Mouse (Mus musculus) embryonic facial prominence, embryonic 13.5 days (tissue): ENCODE results near the gene Gm37240. TPM values are rescaled to one million over a fixed set of nuclear protein-coding genes. Genes with fewer than 3 reads are reported as not detected.

ENCODE experiments used
- ATAC-seq: fragments of 200-750 bp; cut with Nextera tagmentation; 2 replicates; pipeline ENCODE4 v1.8.0; 2017; ENCODE audit warnings: low read depth; ENCODE audit not compliant: insufficient number of reproducible peaks, insufficient read depth, low FRiP score, low TSS enrichment
- H3K27ac ChIP-seq: fragments of 300-500 bp; sonication (generic); 2 replicates; pipeline ENCODE4 v1.5.1; 2015; ENCODE audit warnings: moderate library complexity, mild to moderate bottlenecking, inconsistent platforms
- H3K27me3 ChIP-seq: fragments of 300-500 bp; sonication (generic); 2 replicates; pipeline ENCODE4 v1.6.1; 2015; ENCODE audit warnings: mild to moderate bottlenecking, inconsistent platforms
- H3K36me3 ChIP-seq: fragments of 300-500 bp; sonication (generic); 2 replicates; pipeline ENCODE4 v1.6.1; 2015; ENCODE audit warnings: mild to moderate bottlenecking, inconsistent platforms
- H3K4me1 ChIP-seq: fragments of 300-500 bp; sonication (generic); 2 replicates; pipeline ENCODE4 v1.6.1; 2015; ENCODE audit warnings: inconsistent platforms
- H3K4me2 ChIP-seq: fragments of 300-500 bp; sonication (generic); 2 replicates; pipeline ENCODE4 v1.6.1; 2015; ENCODE audit warnings: moderate library complexity, mild to moderate bottlenecking, inconsistent platforms
- H3K4me3 ChIP-seq: fragments of 300-500 bp; sonication (generic); 2 replicates; pipeline ENCODE4 v1.5.1; 2015; ENCODE audit warnings: mild to moderate bottlenecking, inconsistent platforms
- H3K9ac ChIP-seq: fragments of 300-500 bp; sonication (generic); 2 replicates; pipeline ENCODE4 v1.6.1; 2015; ENCODE audit warnings: mild to moderate bottlenecking, inconsistent platforms
- H3K9me3 ChIP-seq: fragments of 300-500 bp; sonication (generic); 2 replicates; pipeline ENCODE4 v1.6.1; 2016; ENCODE audit warnings: inconsistent platforms
- WGBS: fragments of 180-500 bp; shearing (Covaris S2); methylation state at CpG from one replicate; pipeline ENCODE4 v1.1.7; 2015; ENCODE audit warnings: mixed read lengths; 5-methylcytosine and 5-hydroxymethylcytosine counted together
- polyA plus RNA-seq: library from polyadenylated mRNA; unstranded; fragments of >200 nt; fragmentation: Nextera tagmentation; extraction: Ambion mirVana; gene quantifications from 2 replicates; pipeline ENCODE4 v1.2.1, GENCODE M21; 2015

Gm37240 gene
- polyA plus RNA-seq, 1 experiment from 2014 or later, result 6.3 TPM

GRCm38 (mm10) chr3:85264546-85264945 lies 622.8 kb downstream of the Gm37240 start:
- ATAC-seq, result no peak
- H3K36me3 ChIP-seq, result no peaks in the 10 kb centered on the region
- H3K9ac ChIP-seq, result no peak overlapping the region
- no peak overlapping the region for H3K27ac ChIP-seq
- no peaks in the 10 kb centered on the region for H3K4me1 ChIP-seq
- H3K9me3 ChIP-seq, result no peaks in the 10 kb centered on the region
- WGBS, result 79% methylated on average over 6 of the region's 6 CpGs
- H3K27me3 ChIP-seq, result no peaks in the 10 kb centered on the region
- H3K4me2 ChIP-seq, result no peak overlapping the region
- no peak overlapping the region for H3K4me3 ChIP-seq

GRCm38 (mm10) chr3:85254526-85254925 lies 632.8 kb downstream of the Gm37240 start:
- Histone ChIP-seq H3K9ac (no peak overlapping the region), H3K4me1 (no peaks in the 10 kb centered on the region), H3K36me3 (no peaks in the 10 kb centered on the region), H3K27me3 (no peaks in the 10 kb centered on the region), H3K9me3 (no peaks in the 10 kb centered on the region), H3K4me3 (no peak overlapping the region), H3K27ac (no peak overlapping the region), H3K4me2 (no peak overlapping the region)
- 86% methylated on average over 5 of the region's 5 CpGs for WGBS
- no peak for ATAC-seq

- Histone ChIP-seq H3K4me2 (no peak overlapping the region), H3K27me3 (no peaks in the 10 kb centered on the region), H3K4me3 (no peak overlapping the region), H3K27ac (no peak overlapping the region), H3K36me3 (no peaks in the 10 kb centered on the region), H3K9ac (no peak overlapping the region), H3K9me3 (no peaks in the 10 kb centered on the region), H3K4me1 (no peaks in the 10 kb centered on the region)
- ATAC-seq, result no peak
- WGBS, result 77% methylated on average over 6 of the region's 6 CpGs
Measured at GRCm38 (mm10) chr3:85251631-85252030, 635.7 kb downstream of the Gm37240 start.

GRCm38 (mm10) chr3:85246131-85246530 lies 641.2 kb downstream of the Gm37240 start:
- WGBS, result 60% methylated on average over 3 of the region's 3 CpGs
- H3K27me3 ChIP-seq, result no peaks in the 10 kb centered on the region
- no peaks in the 10 kb centered on the region for H3K36me3 ChIP-seq
- no peak for ATAC-seq
- H3K9me3 ChIP-seq, result no peaks in the 10 kb centered on the region
- H3K9ac ChIP-seq, result no peak overlapping the region
- no peak overlapping the region for H3K4me3 ChIP-seq
- H3K4me1 ChIP-seq, result no peaks in the 10 kb centered on the region
- H3K27ac ChIP-seq, result no peak overlapping the region
- no peak overlapping the region for H3K4me2 ChIP-seq

GRCm38 (mm10) chr3:85236546-85236945 lies 650.8 kb downstream of the Gm37240 start:
- H3K36me3 ChIP-seq, result no peaks in the 10 kb centered on the region
- no peak overlapping the region for H3K4me2 ChIP-seq
- H3K27me3 ChIP-seq, result no peaks in the 10 kb centered on the region
- ATAC-seq, result no peak
- no peak overlapping the region for H3K27ac ChIP-seq
- 82% methylated on average over 3 of the region's 3 CpGs for WGBS
- no peak overlapping the region for H3K9ac ChIP-seq
- H3K4me1 ChIP-seq, result no peaks in the 10 kb centered on the region
- H3K9me3 ChIP-seq, result no peaks in the 10 kb centered on the region
- H3K4me3 ChIP-seq, result no peak overlapping the region

GRCm38 (mm10) chr3:85232846-85233245 lies 654.5 kb downstream of the Gm37240 start:
- Histone ChIP-seq H3K27me3 (no peaks in the 10 kb centered on the region), H3K9ac (no peak overlapping the region), H3K36me3 (no peaks in the 10 kb centered on the region), H3K27ac (no peak overlapping the region), H3K4me1 (no peaks in the 10 kb centered on the region), H3K4me2 (no peak overlapping the region), H3K4me3 (no peak overlapping the region), H3K9me3 (no peaks in the 10 kb centered on the region)
- 41% methylated on average over 6 of the region's 6 CpGs for WGBS
- no peak for ATAC-seq

GRCm38 (mm10) chr3:85222046-85222445 lies 665.3 kb downstream of the Gm37240 start:
- WGBS, result 80% methylated on average over 5 of the region's 5 CpGs
- no peaks in the 10 kb centered on the region for H3K27me3 ChIP-seq
- H3K27ac ChIP-seq, result no peak overlapping the region
- H3K9me3 ChIP-seq, result no peaks in the 10 kb centered on the region
- no peak for ATAC-seq
- H3K4me3 ChIP-seq, result no peak overlapping the region
- H3K9ac ChIP-seq, result no peak overlapping the region
- no peaks in the 10 kb centered on the region for H3K36me3 ChIP-seq
- H3K4me1 ChIP-seq, result 0 out of 2 replicates have a peak, but pooled peaks cover 2% of the 10 kb centered on the region
- no peak overlapping the region for H3K4me2 ChIP-seq

- H3K9ac ChIP-seq, result no peak overlapping the region
- WGBS, result 74% methylated on average over 5 of the region's 5 CpGs
- no peak overlapping the region for H3K4me2 ChIP-seq
- no peaks in the 10 kb centered on the region for H3K36me3 ChIP-seq
- H3K27me3 ChIP-seq, result no peaks in the 10 kb centered on the region
- no peak for ATAC-seq
- H3K9me3 ChIP-seq, result no peaks in the 10 kb centered on the region
- no peak overlapping the region for H3K27ac ChIP-seq
- H3K4me1 ChIP-seq, result 0 out of 2 replicates have a peak, but pooled peaks cover 2% of the 10 kb centered on the region
- H3K4me3 ChIP-seq, result no peak overlapping the region
Measured at GRCm38 (mm10) chr3:85214926-85215325, 672.4 kb downstream of the Gm37240 start.

- 73% methylated on average over 9 of the region's 9 CpGs for WGBS
- Histone ChIP-seq H3K27me3 (no peaks in the 10 kb centered on the region), H3K4me1 (no peaks in the 10 kb centered on the region), H3K27ac (no peak overlapping the region), H3K9ac (no peak overlapping the region), H3K4me2 (no peak overlapping the region), H3K4me3 (no peak overlapping the region), H3K36me3 (no peaks in the 10 kb centered on the region), H3K9me3 (no peaks in the 10 kb centered on the region)
- no peak for ATAC-seq
Measured at GRCm38 (mm10) chr3:85212751-85213350, 674.5 kb downstream of the Gm37240 start.

- ATAC-seq, result no peak
Measured at GRCm38 (mm10) chr3:85209887-85210844, 677.2 kb downstream of the Gm37240 start.

GRCm38 (mm10) chr3:85206475-85206874 lies 680.8 kb downstream of the Gm37240 start:
- no peaks in the 10 kb centered on the region for H3K9me3 ChIP-seq
- H3K9ac ChIP-seq, result no peak overlapping the region
- H3K4me1 ChIP-seq, result no peaks in the 10 kb centered on the region
- ATAC-seq, result no peak
- no peak overlapping the region for H3K4me3 ChIP-seq
- no peaks in the 10 kb centered on the region for H3K27me3 ChIP-seq
- H3K4me2 ChIP-seq, result no peak overlapping the region
- 79% methylated on average over 7 of the region's 7 CpGs for WGBS
- no peak overlapping the region for H3K27ac ChIP-seq
- no peaks in the 10 kb centered on the region for H3K36me3 ChIP-seq

More at GRCm38 (mm10) chr3:85209887-85210844, 677.2 kb downstream of the Gm37240 start:
- H3K36me3 ChIP-seq, result no peaks in the 10 kb centered on the region
- H3K4me3 ChIP-seq, result no peak overlapping the region
- no peak overlapping the region for H3K9ac ChIP-seq
- 74% methylated on average over 17 of the region's 17 CpGs for WGBS
- no peak overlapping the region for H3K4me2 ChIP-seq
- H3K4me1 ChIP-seq, result no peaks in the 10 kb centered on the region
- no peaks in the 10 kb centered on the region for H3K9me3 ChIP-seq
- H3K27me3 ChIP-seq, result no peaks in the 10 kb centered on the region
- H3K27ac ChIP-seq, result no peak overlapping the region

- 87% methylated on average over 4 of the region's 4 CpGs for WGBS
- H3K9ac ChIP-seq, result no peak overlapping the region
- no peak for ATAC-seq
- no peak overlapping the region for H3K4me3 ChIP-seq
- no peaks in the 10 kb centered on the region for H3K27me3 ChIP-seq
- H3K4me1 ChIP-seq, result no peaks in the 10 kb centered on the region
- H3K27ac ChIP-seq, result no peak overlapping the region
- H3K36me3 ChIP-seq, result no peaks in the 10 kb centered on the region
- H3K9me3 ChIP-seq, result no peaks in the 10 kb centered on the region
- no peak overlapping the region for H3K4me2 ChIP-seq
Measured at GRCm38 (mm10) chr3:85205911-85206310, 681.4 kb downstream of the Gm37240 start.
